Mouse (Mus musculus): ENCODE data around the gene Fam173b. TPM values are rescaled to one million over a fixed set of nuclear protein-coding genes. Genes with fewer than 3 reads are reported as not detected.
"Not testable (repeated sequence)": the region's sequence is repeated elsewhere in the genome, so short reads cannot be mapped to it uniquely, and the experiment has no call there.

Fam173b gene
- total RNA-seq (2014; fragmentation: Nextera tagmentation) = 15.0 and 22.3 TPM in 2 replicates
- total RNA-seq (2017) = 5.7 and 11.0 TPM in 2 replicates

GRCm38 (mm10) chr15:31601646-31602374, at the start of gene Fam173b, which contains the start of gene Cct5:
Gene Fam173b, plus strand, starts transcription at chr15:31601852.
Gene Cct5, minus strand, starts transcription at chr15:31601804.
- peak; percentile 83 for ATAC-seq (replicated peaks; ENCODE audit: low FRiP score, low TSS enrichment, poor library complexity, severe bottlenecking)

DNA sequence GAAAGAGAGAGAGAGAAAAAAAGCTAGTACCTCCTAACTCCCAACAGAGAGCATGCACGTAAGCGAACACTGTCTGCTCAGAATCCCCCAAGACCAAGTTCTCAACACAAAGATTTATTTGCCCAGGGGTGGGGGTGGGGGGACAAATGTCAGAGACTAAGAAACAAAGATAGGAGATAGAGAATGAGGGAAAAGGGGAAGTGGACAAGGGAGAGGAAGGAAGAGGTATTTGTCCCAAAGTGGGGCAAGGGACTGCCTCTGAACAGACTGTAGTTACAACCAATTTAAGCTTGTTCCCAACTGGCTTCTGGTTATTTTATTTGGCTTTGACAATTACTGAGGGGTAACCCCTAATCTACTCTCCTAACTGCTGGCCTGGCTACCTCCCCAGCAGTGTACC, 46.8 kb upstream of the Fam173b start:
- no peak for ATAC-seq (replicated peaks; ENCODE audit: low FRiP score, low TSS enrichment, poor library complexity, severe bottlenecking)

DNA sequence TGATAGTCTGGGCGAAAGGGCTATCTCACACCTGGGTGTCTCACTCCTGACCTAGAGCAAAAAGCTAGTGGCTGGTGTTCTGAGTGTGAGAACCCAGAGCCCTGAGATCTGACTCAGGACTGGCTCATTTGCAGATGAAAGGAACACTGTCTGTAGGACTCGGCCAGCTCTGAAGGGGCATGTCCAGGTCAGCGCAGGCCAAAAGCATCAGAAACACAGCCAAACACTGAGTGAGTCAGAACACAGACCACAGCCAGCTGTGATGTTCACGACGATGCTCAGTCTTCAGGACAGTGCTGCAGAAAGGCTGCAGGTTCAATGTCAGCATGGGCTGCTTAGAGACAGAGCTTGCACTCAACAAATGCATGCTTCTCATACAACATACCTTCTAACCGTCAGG, 40.3 kb upstream of the Fam173b start:
- ATAC-seq (replicated peaks; ENCODE audit: low FRiP score, low TSS enrichment, poor library complexity, severe bottlenecking) = no peak

GRCm38 (mm10) chr15:31561976-31562375, 39.7 kb upstream of the Fam173b start:
- ATAC-seq (replicated peaks; ENCODE audit: low FRiP score, low TSS enrichment, poor library complexity, severe bottlenecking) = no peak

DNA sequence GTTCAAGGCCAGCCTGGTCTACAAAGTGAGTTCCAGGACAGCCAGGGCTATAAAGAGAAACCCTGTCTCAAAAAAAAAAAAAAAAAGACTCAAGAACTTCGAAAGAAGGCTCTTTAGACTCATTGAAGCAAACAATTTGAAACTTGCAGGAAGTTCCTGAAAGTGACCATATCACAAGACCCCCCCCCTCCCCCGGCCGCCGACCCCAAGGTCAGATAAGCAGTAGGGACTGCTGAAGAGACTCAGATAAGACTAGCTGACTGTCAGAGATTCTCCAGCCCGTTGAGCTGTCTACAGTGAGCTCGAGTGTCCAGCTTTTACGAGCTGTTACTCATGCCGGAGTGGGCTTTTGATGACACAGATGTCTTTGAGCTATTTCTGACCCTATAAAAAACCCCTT, 38.8 kb upstream of the Fam173b start:
- ATAC-seq (replicated peaks; ENCODE audit: low FRiP score, low TSS enrichment, poor library complexity, severe bottlenecking) = 0 out of 2 replicates have a peak, but pooled peaks have one; percentile 38

- no peak for ATAC-seq (replicated peaks; ENCODE audit: low FRiP score, low TSS enrichment, poor library complexity, severe bottlenecking)
Measured at GRCm38 (mm10) chr15:31563577-31564546, 37.8 kb upstream of the Fam173b start.

GRCm38 (mm10) chr15:31565184-31565583, 36.5 kb upstream of the Fam173b start, which contains the start of gene Cmbl:
Gene Cmbl, plus strand, starts transcription at chr15:31565389.
- ATAC-seq (replicated peaks; ENCODE audit: low FRiP score, low TSS enrichment, poor library complexity, severe bottlenecking) = no peak

DNA sequence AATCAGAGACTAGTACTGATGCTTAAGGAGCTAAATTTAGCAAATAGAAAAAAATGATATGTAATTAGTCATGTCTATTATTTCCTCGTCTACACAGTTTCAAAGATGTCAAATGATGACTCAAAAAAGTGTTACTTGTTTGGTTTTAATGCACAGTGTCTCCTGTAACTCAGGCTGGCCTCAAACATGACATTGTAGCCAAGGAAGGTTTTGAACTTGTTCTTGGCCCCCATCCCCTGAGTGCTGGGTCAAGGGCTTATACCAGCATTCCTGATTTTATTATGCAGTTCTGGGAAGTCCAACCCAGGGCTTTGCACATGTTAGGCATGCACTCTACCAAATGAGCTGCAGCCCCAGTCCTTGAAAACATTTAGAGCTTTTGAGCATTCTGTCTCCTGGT, 35.9 kb upstream of the Fam173b start:
- ATAC-seq (replicated peaks; ENCODE audit: low FRiP score, low TSS enrichment, poor library complexity, severe bottlenecking) = no peak

DNA sequence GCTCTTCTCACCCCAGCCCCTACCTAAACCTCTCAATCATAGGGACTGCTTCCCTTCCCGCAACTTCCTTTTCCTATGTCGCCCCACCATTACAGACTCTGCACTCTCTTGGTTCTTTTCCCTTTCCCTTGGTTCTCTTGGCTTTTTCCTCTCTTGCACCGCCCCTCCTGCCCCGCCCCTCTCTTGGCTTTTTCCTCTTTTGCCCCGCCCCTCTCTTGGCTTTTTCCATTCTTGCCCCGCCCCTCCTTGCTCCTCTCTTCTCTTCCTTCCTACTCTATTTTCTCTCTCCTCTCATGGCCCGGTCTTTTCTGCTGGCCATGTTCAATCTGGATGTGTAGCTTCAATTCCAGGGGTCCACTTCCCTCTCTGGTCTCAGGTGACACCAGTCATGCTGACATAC, 34.2 kb upstream of the Fam173b start:
- no peak for ATAC-seq (replicated peaks; ENCODE audit: low FRiP score, low TSS enrichment, poor library complexity, severe bottlenecking)

GRCm38 (mm10) chr15:31568581-31568996, 33.1 kb upstream of the Fam173b start:
- ATAC-seq (replicated peaks; ENCODE audit: low FRiP score, low TSS enrichment, poor library complexity, severe bottlenecking) = no peak

- ATAC-seq (replicated peaks; ENCODE audit: low FRiP score, low TSS enrichment, poor library complexity, severe bottlenecking) = no peak; the same call in 1 of the 2 replicates
Measured at GRCm38 (mm10) chr15:31569325-31570022, 32.2 kb upstream of the Fam173b start.

GRCm38 (mm10) chr15:31570959-31571358, 30.7 kb upstream of the Fam173b start:
- no peak for ATAC-seq (replicated peaks; ENCODE audit: low FRiP score, low TSS enrichment, poor library complexity, severe bottlenecking)

GRCm38 (mm10) chr15:31571906-31572722, 29.5 kb upstream of the Fam173b start:
- no peak for ATAC-seq (replicated peaks; ENCODE audit: low FRiP score, low TSS enrichment, poor library complexity, severe bottlenecking)

- ATAC-seq (replicated peaks; ENCODE audit: low FRiP score, low TSS enrichment, poor library complexity, severe bottlenecking) = peak; percentile 69
Measured at GRCm38 (mm10) chr15:31573287-31573686, 28.4 kb upstream of the Fam173b start.

GRCm38 (mm10) chr15:31573692-31574091, 28.0 kb upstream of the Fam173b start:
- ATAC-seq (replicated peaks; ENCODE audit: low FRiP score, low TSS enrichment, poor library complexity, severe bottlenecking) = peak; percentile 51

DNA sequence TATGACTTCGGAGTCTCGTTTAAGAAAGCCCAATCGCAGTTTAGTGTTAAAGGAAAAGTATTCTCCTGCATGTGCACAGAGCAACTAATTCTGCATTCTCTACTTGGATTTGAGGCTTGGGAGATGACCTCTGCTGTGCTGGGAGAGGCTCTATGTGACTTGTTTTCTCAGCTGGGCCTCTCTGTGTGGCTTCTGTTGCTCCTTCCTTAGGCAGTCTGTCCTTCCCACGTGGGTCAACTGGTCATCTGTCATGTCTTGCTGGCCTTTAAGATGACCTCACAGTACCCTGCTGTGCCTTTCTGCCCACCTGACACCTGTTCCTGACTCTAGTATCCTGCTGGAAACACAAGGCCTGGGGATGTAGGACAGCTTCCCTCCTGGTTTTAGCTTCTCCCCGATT, 25.6 kb upstream of the Fam173b start:
- no peak for ATAC-seq (replicated peaks; ENCODE audit: low FRiP score, low TSS enrichment, poor library complexity, severe bottlenecking)

- not testable (repeated sequence) for ATAC-seq (replicated peaks; ENCODE audit: low FRiP score, low TSS enrichment, poor library complexity, severe bottlenecking)
Measured at GRCm38 (mm10) chr15:31581086-31581485, 20.6 kb upstream of the Fam173b start.

- no peak for ATAC-seq (replicated peaks; ENCODE audit: low FRiP score, low TSS enrichment, poor library complexity, severe bottlenecking)
Measured at GRCm38 (mm10) chr15:31583304-31584085, 18.2 kb upstream of the Fam173b start.

Measured in megakaryocyte-erythroid progenitor cell, adult 5-6 weeks (primary cell).